Mouse (Mus musculus) heart, postnatal 0 days (tissue): Measurements from ENCODE around the gene F2r.

Experiments
- CTCF ChIP-seq: IDR thresholded peaks from 2 replicates; pipeline ENCODE4 v1.5.1; 2016; ENCODE audit warnings: antibody characterized with exemption, control low read depth, low read depth
- EP300 ChIP-seq: IDR thresholded peaks from 2 replicates; pipeline ENCODE4 v1.6.1; 2016; ENCODE audit warnings: antibody characterized with exemption, low read depth

DNA sequence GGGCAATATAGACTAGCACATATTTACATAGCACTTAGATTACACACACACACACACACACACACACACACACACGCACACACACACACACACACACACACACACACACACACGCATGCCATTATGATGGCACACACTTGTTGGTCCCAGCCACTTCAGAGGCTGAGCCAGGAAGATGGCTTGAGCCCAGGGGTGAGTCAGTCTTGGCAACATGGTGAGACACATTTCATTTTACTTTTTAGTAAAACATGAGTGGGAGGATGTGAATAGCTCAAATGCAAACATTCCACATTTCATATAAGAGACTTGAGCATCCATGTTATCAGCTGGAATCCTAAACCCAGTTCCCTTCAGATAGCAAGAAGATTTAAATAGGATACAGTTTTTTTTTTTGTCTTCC lies 15.1 kb upstream of the F2r start:
- no peak for TF ChIP-seq CTCF
- TF ChIP-seq EP300, result no peak
